Mouse (Mus musculus): Measurements from ENCODE around the gene Rem1. TPM values are rescaled to one million over a fixed set of nuclear protein-coding genes. Genes with fewer than 3 reads are reported as not detected.

Gene Rem1
- 13.0 and 13.2 TPM in 2 replicates for polyA plus RNA-seq (2014; fragmentation: Nextera tagmentation; extraction: Ambion mirVana)

DNA sequence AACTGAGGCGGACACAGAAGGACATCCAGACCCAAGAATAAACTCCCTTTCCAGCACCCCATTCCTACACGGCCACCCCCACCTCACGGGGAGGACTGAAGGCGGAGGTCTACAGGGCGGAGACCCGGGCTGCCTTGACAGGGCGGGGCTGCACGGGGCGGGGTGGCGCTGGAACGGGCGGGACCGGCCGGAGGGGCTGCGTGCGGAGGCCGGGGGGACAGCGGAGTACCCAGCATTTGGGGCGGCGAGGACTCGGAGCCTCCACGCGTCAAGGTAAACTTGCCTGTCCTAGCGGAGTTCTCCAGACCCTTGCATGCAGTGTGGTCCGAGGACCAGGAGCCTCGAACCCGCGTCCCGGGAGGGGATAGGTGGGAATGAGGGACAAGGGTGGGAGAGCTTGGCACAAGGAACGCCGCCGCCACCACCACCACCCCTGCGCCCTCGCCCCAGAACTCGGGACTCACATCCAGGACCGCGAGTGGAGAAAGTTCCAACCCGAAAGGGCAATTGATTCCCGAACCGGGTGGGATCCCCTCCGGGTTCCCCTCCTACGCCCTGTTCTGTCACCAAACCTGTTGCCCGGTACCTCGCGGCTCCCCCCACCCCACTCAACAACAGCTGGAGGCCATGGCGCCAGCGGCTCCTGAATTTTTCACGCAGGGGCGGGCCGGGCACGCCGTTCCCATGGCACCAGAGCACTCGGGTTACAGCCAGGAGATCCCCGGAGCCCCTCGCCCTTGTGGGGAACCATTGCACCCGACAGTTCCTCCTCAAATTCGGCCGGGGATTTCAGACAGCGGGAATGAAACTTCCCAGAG lies at the start of gene Rem1:
Rem1 (plus strand) TSS at position 178 of the 818 bp plus-strand sequence.
- peak within 1 kb of the TSS; percentile 77 for H3K9ac ChIP-seq (ENCODE audit: low read length)
- H3K27ac ChIP-seq (replicated peaks in 1 of 2; ENCODE audit: control insufficient read depth in 1 of 2, insufficient read depth in 1 of 2, low read depth in 2 of 2, low read length in 2 of 2): peak within 1 kb of the TSS; percentile 21 to 34; a peak in 2 of 4 replicates
- H3K4me1 ChIP-seq (ENCODE audit: control insufficient read depth in 2 of 2, insufficient read depth in 2 of 2, low read length in 2 of 2): peaks cover 0 to 7% of the 10 kb centered on the region in 2 experiments; a peak in 2 of 4 replicates
- 0 out of 2 replicates have a peak, but pooled peaks cover 4% of the 10 kb centered on the region for H3K36me3 ChIP-seq (ENCODE audit: control insufficient read depth, insufficient read depth, low read length)
- H3K9me3 ChIP-seq (ENCODE audit: control insufficient read depth, low read length): no peaks in the 10 kb centered on the region
- ATAC-seq (ENCODE audit: insufficient number of reproducible peaks, insufficient read depth, low FRiP score, low read depth): no peak; the same call in 1 of the 2 replicates
- H3K4me2 ChIP-seq (ENCODE audit: low read length): peak within 1 kb of the TSS; percentile 79
- H3K4me3 ChIP-seq (ENCODE audit: control insufficient read depth in 1 of 2, insufficient read depth in 1 of 2, low read depth in 1 of 2, low read length in 2 of 2): peak within 1 kb of the TSS; percentile 48 to 53
- under 1% methylated on average over 59 of the region's 59 CpGs for WGBS
- peaks cover 30% of the 10 kb centered on the region for H3K27me3 ChIP-seq (ENCODE audit: control insufficient read depth, insufficient read depth, low read length)

GRCm38 (mm10) chr2:152580107-152580506 lies 46.6 kb upstream of the Rem1 start, which contains the start of gene Defb19:
Defb19 (minus strand) TSS chr2:152580312.
- H3K4me1 ChIP-seq (ENCODE audit: control insufficient read depth in 2 of 2, insufficient read depth in 2 of 2, low read length in 2 of 2): peaks cover 10 to 11% of the 10 kb centered on the region in 2 experiments
- H3K9ac ChIP-seq (ENCODE audit: low read length): no peak within 1 kb of the TSS
- no peaks in the 10 kb centered on the region for H3K36me3 ChIP-seq (ENCODE audit: control insufficient read depth, insufficient read depth, low read length)
- no peak within 1 kb of the TSS for H3K4me2 ChIP-seq (ENCODE audit: low read length)
- no peak within 1 kb of the TSS for H3K4me3 ChIP-seq (ENCODE audit: control insufficient read depth in 1 of 2, insufficient read depth in 1 of 2, low read depth in 1 of 2, low read length in 2 of 2)
- no peak for ATAC-seq (ENCODE audit: insufficient number of reproducible peaks, insufficient read depth, low FRiP score, low read depth)
- H3K9me3 ChIP-seq (ENCODE audit: control insufficient read depth, low read length): no peaks in the 10 kb centered on the region
- no peaks in the 10 kb centered on the region for H3K27me3 ChIP-seq (ENCODE audit: control insufficient read depth, insufficient read depth, low read length)
- no peak within 1 kb of the TSS for H3K27ac ChIP-seq (replicated peaks in 1 of 2; ENCODE audit: control insufficient read depth in 1 of 2, insufficient read depth in 1 of 2, low read depth in 2 of 2, low read length in 2 of 2)
- WGBS: 42% methylated on average over 7 of the region's 7 CpGs

GRCm38 (mm10) chr2:152580612-152581011 lies 46.1 kb upstream of the Rem1 start:
- 58% methylated on average over 11 of the region's 11 CpGs for WGBS
- Histone ChIP-seq H3K27ac (replicated peaks in 1 of 2; ENCODE audit: control insufficient read depth in 1 of 2, insufficient read depth in 1 of 2, low read depth in 2 of 2, low read length in 2 of 2) (no peak overlapping the region), H3K9ac (ENCODE audit: low read length) (no peak overlapping the region), H3K4me1 (ENCODE audit: control insufficient read depth in 2 of 2, insufficient read depth in 2 of 2, low read length in 2 of 2) (peaks cover 10 to 11% of the 10 kb centered on the region in 2 experiments), H3K4me3 (ENCODE audit: control insufficient read depth in 1 of 2, insufficient read depth in 1 of 2, low read depth in 1 of 2, low read length in 2 of 2) (no peak overlapping the region), H3K27me3 (ENCODE audit: control insufficient read depth, insufficient read depth, low read length) (no peaks in the 10 kb centered on the region), H3K36me3 (ENCODE audit: control insufficient read depth, insufficient read depth, low read length) (no peaks in the 10 kb centered on the region), H3K9me3 (ENCODE audit: control insufficient read depth, low read length) (no peaks in the 10 kb centered on the region), H3K4me2 (ENCODE audit: low read length) (no peak overlapping the region)
- no peak for ATAC-seq (ENCODE audit: insufficient number of reproducible peaks, insufficient read depth, low FRiP score, low read depth)

DNA sequence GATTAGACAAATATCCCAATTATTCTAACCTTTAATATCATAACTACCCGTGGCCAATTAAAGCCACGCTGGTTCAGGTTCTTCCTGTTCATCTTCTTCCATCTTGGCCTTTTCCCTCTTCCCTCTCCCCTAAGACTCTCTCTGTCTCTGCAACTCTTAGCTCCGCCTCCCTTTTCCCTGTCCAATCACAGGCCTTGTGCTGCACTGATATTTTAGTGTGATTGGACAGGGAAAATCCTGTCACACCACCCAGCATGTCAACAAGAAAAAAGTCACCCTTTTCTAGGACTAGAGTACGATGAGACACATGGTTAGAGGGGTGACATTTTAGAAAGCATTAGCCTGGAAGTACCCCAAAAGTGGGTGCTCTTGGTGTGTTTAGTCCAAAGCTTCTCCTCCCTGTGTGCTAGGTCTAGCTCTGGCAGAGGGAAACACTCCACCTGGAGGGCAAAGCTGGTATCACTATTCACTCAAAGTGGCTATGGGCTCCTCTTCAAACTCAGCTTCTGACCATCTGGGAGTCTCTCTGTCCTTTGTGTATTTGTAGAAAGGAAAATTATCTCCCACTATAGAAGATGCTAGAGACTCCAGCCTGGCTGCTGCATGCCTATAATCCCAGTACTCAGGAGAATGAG lies 39.7 kb upstream of the Rem1 start:
- Histone ChIP-seq H3K9ac (ENCODE audit: low read length) (no peak overlapping the region), H3K4me3 (ENCODE audit: control insufficient read depth in 1 of 2, insufficient read depth in 1 of 2, low read depth in 1 of 2, low read length in 2 of 2) (no peak overlapping the region), H3K4me2 (ENCODE audit: low read length) (no peak overlapping the region), H3K9me3 (ENCODE audit: control insufficient read depth, low read length) (no peaks in the 10 kb centered on the region), H3K27ac (replicated peaks in 1 of 2; ENCODE audit: control insufficient read depth in 1 of 2, insufficient read depth in 1 of 2, low read depth in 2 of 2, low read length in 2 of 2) (no peak overlapping the region), H3K36me3 (ENCODE audit: control insufficient read depth, insufficient read depth, low read length) (no peaks in the 10 kb centered on the region), H3K27me3 (ENCODE audit: control insufficient read depth, insufficient read depth, low read length) (no peaks in the 10 kb centered on the region), H3K4me1 (ENCODE audit: control insufficient read depth in 2 of 2, insufficient read depth in 2 of 2, low read length in 2 of 2) (peaks cover 0 to 4% of the 10 kb centered on the region in 2 experiments; a peak in 2 of 4 replicates)
- 74% methylated on average over 4 of the region's 4 CpGs for WGBS
- no peak for ATAC-seq (ENCODE audit: insufficient number of reproducible peaks, insufficient read depth, low FRiP score, low read depth)

- Histone ChIP-seq H3K27me3 (ENCODE audit: control insufficient read depth, insufficient read depth, low read length) (no peaks in the 10 kb centered on the region), H3K4me3 (ENCODE audit: control insufficient read depth in 1 of 2, insufficient read depth in 1 of 2, low read depth in 1 of 2, low read length in 2 of 2) (no peak overlapping the region), H3K27ac (replicated peaks in 1 of 2; ENCODE audit: control insufficient read depth in 1 of 2, insufficient read depth in 1 of 2, low read depth in 2 of 2, low read length in 2 of 2) (no peak overlapping the region), H3K4me1 (ENCODE audit: control insufficient read depth in 2 of 2, insufficient read depth in 2 of 2, low read length in 2 of 2) (peaks cover 0 to 4% of the 10 kb centered on the region in 2 experiments; a peak in 2 of 4 replicates), H3K9ac (ENCODE audit: low read length) (no peak overlapping the region), H3K36me3 (ENCODE audit: control insufficient read depth, insufficient read depth, low read length) (no peaks in the 10 kb centered on the region), H3K4me2 (ENCODE audit: low read length) (no peak overlapping the region), H3K9me3 (ENCODE audit: control insufficient read depth, low read length) (no peaks in the 10 kb centered on the region)
- no peak for ATAC-seq (ENCODE audit: insufficient number of reproducible peaks, insufficient read depth, low FRiP score, low read depth)
- WGBS: 41% methylated on average over 2 of the region's 2 CpGs
These were observed 38.3 kb upstream of the Rem1 start for GRCm38 (mm10) chr2:152588450-152588849.

GRCm38 (mm10) chr2:152589021-152589420 lies 37.7 kb upstream of the Rem1 start:
- WGBS: 49% methylated on average over 6 of the region's 6 CpGs

GRCm38 (mm10) chr2:152599299-152599698 lies 27.5 kb upstream of the Rem1 start, which contains the start of gene Defb45:
Defb45 (minus strand) TSS chr2:152599399.
- Histone ChIP-seq H3K4me1 (ENCODE audit: control insufficient read depth in 2 of 2, insufficient read depth in 2 of 2, low read length in 2 of 2) (no peaks in the 10 kb centered on the region), H3K4me3 (ENCODE audit: control insufficient read depth in 1 of 2, insufficient read depth in 1 of 2, low read depth in 1 of 2, low read length in 2 of 2) (no peak within 1 kb of the TSS), H3K27me3 (ENCODE audit: control insufficient read depth, insufficient read depth, low read length) (no peaks in the 10 kb centered on the region), H3K36me3 (ENCODE audit: control insufficient read depth, insufficient read depth, low read length) (no peaks in the 10 kb centered on the region), H3K4me2 (ENCODE audit: low read length) (no peak within 1 kb of the TSS), H3K9me3 (ENCODE audit: control insufficient read depth, low read length) (no peaks in the 10 kb centered on the region), H3K27ac (replicated peaks in 1 of 2; ENCODE audit: control insufficient read depth in 1 of 2, insufficient read depth in 1 of 2, low read depth in 2 of 2, low read length in 2 of 2) (no peak within 1 kb of the TSS), H3K9ac (ENCODE audit: low read length) (no peak within 1 kb of the TSS)
- no peak for ATAC-seq (ENCODE audit: insufficient number of reproducible peaks, insufficient read depth, low FRiP score, low read depth)
- 58% methylated on average over 7 of the region's 7 CpGs for WGBS

More at GRCm38 (mm10) chr2:152589021-152589420, 37.7 kb upstream of the Rem1 start:
- H3K27ac ChIP-seq (replicated peaks in 1 of 2; ENCODE audit: control insufficient read depth in 1 of 2, insufficient read depth in 1 of 2, low read depth in 2 of 2, low read length in 2 of 2): no peak overlapping the region
- no peak overlapping the region for H3K4me3 ChIP-seq (ENCODE audit: control insufficient read depth in 1 of 2, insufficient read depth in 1 of 2, low read depth in 1 of 2, low read length in 2 of 2)
- H3K36me3 ChIP-seq (ENCODE audit: control insufficient read depth, insufficient read depth, low read length): no peaks in the 10 kb centered on the region
- H3K4me2 ChIP-seq (ENCODE audit: low read length): no peak overlapping the region
- no peak overlapping the region for H3K9ac ChIP-seq (ENCODE audit: low read length)
- peaks cover 0 to 4% of the 10 kb centered on the region in 2 experiments; a peak in 2 of 4 replicates for H3K4me1 ChIP-seq (ENCODE audit: control insufficient read depth in 2 of 2, insufficient read depth in 2 of 2, low read length in 2 of 2)
- no peak for ATAC-seq (ENCODE audit: insufficient number of reproducible peaks, insufficient read depth, low FRiP score, low read depth)
- H3K27me3 ChIP-seq (ENCODE audit: control insufficient read depth, insufficient read depth, low read length): no peaks in the 10 kb centered on the region
- no peaks in the 10 kb centered on the region for H3K9me3 ChIP-seq (ENCODE audit: control insufficient read depth, low read length)

Measured in heart, embryonic 14.5 days (tissue).